Mouse (Mus musculus) kidney, postnatal 10 days (tissue): Measurements from ENCODE around the gene Sdk1.
"Not testable (repeated sequence)": the region's sequence is repeated elsewhere in the genome, so short reads cannot be mapped to it uniquely, and the experiment has no call there.

Experiments used
- DNase-seq: peaks from one replicate; pipeline ENCODE4 v3.0.0; 2021; ENCODE audit warnings: mixed read lengths

Gene Sdk1

DNA sequence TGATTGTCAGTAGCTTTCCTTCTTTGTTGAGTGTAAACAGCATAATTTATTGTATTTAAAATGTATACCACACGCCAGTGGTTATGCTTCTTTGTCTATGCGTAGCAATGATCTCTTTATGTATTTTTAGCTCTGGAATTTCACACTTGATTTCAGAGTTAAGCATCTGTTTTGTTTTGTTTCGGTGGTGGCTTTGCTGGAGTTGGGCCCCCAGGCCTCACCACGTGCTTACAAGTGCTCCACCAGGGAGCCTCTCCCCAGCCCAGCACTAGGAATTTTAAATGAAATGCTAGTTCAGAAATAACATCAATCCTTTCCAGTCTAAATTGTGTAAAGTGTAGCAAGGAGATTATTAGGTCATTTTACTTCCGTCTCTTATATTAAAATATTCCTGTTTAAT is 227.5 kb downstream of the Sdk1 start:
- no peak for DNase-seq

GRCm38 (mm10) chr5:141505281-141505680 is 264.0 kb downstream of the Sdk1 start:
- no peak for DNase-seq

DNA sequence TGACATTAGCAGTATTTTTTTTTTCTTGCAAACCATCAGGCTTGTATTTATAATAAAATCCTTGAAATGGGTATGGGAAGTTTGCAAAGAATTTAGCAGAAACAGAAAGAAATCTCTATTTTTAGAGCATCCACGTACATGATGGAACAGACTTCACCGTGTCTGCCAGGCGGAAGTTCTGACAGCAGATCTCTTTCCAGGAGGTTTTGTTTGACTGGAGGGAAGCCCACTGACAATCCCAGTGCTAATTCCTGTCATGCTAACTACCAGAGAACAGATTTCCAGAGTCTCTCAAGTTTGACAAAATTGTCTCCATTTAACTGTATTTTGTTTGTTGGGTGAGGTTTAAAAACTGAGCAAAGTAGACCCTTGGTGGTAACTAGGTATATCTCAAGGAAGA is 265.1 kb downstream of the Sdk1 start:
- no peak for DNase-seq

GRCm38 (mm10) chr5:141524801-141525715 is 283.8 kb downstream of the Sdk1 start:
- peak; percentile 39 for DNase-seq

GRCm38 (mm10) chr5:141540193-141540592 is 298.9 kb downstream of the Sdk1 start:
- no peak for DNase-seq

DNA sequence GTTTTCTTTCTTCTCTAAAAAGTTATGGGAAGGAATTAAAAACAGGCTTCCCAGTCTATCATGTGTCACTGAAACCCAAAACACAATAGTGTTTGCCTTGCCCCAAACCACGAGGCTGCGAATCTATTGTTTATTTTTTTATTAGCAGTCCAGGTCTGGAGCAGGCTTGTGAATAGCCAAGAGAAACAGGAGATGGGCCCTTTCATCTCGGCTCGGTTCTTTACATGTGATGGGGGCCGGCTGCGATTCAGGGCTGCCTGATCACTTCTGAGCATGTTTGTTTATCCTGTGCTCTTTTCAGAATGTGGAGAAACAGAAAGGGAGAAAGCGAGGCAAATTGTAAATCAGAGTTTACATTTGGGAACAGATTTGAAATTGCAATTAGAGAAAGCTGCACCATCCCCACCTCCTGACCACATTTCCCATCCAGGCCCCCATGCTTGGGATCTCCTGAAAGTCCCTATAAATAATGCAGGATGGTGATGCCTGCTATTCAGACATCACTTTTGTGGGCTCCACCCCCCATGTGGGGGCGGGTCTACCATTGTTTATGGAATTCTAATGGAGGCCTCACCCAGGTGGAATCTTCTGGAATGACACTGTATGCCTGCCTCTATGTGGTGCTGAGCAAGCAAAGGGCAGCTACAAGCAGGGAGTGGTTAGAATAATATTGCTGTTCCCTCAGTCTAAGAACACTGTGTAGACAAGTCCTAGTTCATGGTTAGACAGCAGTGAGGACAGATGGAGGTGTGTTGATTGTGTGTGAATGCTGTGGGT is 301.8 kb downstream of the Sdk1 start:
- no peak for DNase-seq

DNA sequence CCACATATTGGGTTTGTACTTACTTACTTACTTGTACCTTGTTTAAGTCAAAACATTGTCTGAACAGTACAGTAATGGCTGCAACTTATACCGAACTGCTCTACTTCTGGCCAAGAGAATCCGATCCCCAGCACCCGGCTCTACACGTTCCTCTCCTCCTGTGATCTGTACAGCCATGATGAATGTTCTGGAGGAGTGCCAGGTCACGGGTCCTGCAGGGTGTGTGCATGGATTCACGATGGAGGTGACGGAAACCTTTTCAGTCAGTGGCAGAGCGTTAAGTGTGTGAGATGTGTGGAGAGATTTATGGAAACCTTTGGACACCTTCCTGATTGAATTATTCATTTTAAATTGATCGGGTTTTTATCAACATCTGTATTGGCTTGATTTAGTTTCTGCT is 312.2 kb downstream of the Sdk1 start:
- DNase-seq, result no peak

GRCm38 (mm10) chr5:141558731-141559130 is 317.4 kb downstream of the Sdk1 start:
- no peak for DNase-seq

DNA sequence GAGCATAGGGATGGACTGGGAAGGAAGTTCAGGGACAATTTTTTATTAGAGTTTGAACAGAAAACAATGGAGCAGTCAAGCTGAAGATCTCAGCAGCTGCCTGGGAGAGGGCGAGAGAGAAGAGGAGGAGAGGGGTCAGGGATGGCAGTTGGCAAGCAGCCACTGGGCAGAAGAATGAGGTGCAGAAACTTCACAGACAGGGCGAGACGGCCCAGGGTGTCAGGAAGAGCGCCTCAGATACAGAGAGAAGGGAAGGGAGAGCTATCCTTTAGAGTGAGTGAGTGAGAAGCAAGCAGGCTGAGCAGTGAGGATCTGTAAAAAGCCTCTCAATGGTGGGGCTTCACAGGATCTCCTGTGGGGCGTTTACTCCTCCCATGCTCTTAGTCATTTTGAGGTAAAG is 319.0 kb downstream of the Sdk1 start:
- peak; percentile 53 for DNase-seq

- no peak for DNase-seq
Observed at GRCm38 (mm10) chr5:141561989-141562560, 320.8 kb downstream of the Sdk1 start.

GRCm38 (mm10) chr5:141564197-141564596 is 322.9 kb downstream of the Sdk1 start:
- no peak for DNase-seq

DNA sequence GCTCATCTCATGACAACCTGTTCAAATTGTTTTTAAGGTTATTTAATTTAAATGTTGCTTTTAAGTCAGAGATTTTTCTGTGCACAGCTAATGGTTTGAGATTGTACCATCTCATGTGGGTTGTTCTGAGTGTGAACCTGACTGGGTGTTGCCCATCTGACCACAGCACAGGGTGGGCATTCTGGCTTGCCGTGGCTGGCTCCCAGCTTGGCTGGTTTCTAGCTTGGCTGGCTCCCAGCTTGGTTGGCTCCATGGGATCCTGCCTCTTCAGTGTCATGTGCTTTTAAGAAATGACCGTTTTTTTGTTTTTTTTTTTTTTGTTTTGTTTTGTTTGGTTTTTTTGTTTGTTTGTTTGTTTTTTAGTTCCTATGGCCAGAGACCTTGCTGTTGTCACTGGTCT is 326.8 kb downstream of the Sdk1 start:
- DNase-seq, result no peak

DNA sequence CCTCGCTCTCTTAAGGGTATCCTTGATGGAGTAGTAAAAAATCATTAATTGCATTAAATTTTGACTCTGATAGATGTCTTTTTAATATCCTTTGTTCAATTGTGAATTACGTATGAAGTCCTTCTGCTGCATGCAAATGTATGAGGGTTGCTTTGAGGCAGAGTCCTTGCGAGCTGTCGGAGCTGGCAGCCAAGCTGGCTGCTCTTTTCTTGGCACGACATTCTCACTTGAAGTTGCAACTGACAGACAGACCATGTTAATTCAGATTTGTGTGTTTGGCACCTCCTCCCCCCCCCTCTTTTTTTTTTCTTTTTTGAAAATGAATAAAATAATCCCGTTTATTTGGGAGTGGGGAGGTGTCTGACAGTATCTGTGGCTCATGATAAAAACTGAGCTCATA is 329.2 kb downstream of the Sdk1 start:
- no peak for DNase-seq

DNA sequence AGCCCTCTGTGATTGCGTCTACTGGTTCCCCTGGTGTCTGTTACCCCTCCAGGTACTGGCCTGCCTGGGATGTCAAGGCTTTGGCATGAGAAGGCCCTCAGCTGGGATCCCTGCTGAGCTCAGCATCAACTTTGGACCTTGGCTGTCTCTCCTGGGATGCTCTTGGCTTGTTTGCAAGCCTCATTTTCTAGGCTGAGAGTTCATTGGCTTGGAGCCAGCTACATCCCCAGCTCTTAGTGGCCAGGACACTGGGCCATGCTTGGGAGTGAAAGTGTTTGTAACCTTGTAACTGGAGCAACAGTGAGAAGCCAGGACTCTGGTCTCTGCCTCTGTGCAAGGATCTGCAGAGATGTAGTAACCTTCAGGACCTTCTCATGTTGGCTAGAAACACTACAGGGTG is 333.0 kb downstream of the Sdk1 start:
- peak; percentile 87 for DNase-seq

GRCm38 (mm10) chr5:141591246-141591645 is 350.0 kb downstream of the Sdk1 start:
- DNase-seq, result no peak

DNA sequence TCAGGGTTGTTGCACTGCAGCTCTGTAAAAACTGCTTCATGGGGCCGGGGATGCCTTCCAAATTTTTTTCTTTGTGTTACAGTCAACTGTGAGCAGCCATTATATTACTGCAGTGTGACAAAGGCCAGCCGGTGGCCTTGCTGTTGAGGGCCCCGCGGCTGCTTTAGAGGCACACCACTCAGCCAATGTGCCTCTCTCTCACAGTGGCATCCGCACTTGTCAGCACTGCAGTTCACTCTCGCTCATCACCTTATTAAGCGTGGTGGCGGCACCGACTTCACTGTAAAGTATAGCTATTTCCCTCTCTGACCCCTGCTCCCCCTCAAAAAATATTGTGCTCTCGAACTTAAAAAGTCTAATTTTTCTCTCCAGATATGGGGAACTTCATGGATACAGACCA is 371.4 kb downstream of the Sdk1 start:
- DNase-seq, result no peak

GRCm38 (mm10) chr5:141615763-141616162 is 374.5 kb downstream of the Sdk1 start:
- no peak for DNase-seq

- DNase-seq, result no peak
Observed at GRCm38 (mm10) chr5:141617660-141618059, 376.4 kb downstream of the Sdk1 start.

DNA sequence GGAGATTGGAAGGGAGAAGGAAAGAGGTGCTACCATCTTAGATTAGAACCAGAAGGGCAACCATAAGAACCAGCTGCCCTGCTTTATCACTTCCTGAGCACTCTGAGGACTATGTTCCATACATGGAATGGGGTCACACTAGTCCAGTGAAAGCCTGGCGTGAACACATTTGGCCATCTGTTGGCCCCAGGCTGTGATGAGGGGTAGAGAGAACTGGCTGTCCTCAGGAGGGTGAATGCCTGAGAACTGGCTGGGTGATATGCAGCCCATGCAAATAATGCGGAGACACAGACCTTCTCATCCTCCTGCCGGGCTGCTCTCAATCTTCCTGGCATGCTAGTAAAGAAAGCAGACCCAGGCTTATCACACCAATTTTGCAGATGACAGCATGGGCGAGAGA is 384.1 kb downstream of the Sdk1 start:
- no peak for DNase-seq

DNA sequence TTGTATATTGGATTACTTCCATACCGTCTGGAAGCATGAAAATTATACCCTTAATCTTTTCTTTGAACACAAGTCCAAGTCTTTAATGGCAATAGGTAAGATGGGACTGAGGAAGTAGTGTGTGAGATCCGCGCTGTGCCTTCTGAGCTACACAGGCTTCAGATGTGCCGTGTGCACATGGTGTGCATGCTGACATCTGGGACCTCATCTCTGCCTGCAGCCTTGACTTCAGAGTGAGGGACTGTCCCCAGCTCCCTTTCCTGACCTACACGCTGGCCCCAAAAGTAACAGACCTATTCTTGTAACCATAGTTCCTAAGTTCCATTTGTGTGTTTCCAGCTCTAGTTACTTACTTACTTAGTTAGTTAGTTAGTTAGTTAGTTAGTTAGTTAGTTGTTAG is 390.4 kb downstream of the Sdk1 start:
- no peak for DNase-seq

DNA sequence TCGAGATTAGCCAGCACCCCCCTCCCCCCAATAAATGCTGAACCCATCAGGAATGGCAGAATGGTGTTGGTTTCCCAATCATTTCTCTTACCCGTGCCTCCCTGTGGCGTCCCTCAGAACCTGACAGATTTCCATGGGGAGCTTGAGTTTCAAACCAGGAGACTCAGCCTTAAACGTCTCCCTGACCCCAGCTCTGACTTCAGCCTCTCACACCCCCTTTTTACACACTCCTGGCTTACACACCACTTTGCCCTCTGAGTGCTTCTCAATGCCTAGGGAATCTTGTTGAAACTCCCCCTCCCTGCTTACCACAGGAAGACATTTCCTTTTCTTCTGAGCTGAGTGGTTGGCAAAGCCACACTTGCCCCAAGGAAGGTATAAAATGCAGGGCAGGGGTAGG is 392.0 kb downstream of the Sdk1 start:
- no peak for DNase-seq

DNA sequence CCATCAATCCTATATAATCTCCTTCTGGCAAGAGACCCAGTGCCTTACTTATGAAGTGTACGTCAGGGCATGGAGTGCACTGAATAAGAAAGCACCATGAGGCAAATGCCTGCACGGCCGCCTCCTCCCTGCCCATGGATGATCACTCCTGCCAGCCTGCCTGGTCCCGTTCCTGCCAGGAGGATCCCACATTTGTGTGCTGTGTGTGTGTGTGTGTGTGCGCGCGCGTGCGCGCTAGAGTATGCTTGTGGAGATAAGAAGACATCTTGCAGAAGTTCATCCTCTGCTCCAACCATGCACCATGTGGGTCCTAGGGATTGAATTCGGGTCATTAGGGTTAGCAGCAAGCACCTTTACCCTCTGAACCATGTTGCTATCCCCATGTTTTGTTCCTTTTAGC is 395.1 kb downstream of the Sdk1 start:
- DNase-seq, result no peak

DNA sequence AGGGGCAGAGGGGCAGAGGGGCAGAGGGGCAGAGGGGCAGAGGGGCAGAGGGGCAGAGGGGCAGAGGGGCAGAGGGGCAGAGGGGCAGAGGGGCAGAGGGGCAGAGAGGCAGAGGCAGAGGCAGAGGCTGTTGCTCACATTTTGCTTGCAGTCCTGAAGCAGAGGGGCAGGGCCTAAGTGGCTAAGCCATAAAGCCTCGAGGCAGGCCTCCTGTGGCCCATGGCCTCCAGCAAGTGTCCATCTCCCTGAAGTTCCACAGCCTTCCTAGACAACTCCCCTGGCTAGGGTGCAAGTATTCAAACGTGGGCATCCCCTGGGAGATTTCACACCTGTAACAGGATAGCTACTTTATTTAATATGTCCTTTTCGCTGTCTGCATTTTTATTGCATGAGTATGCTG is 395.8 kb downstream of the Sdk1 start:
- not testable (repeated sequence) for DNase-seq

- DNase-seq, result no peak
Observed at GRCm38 (mm10) chr5:141645671-141646070, 404.4 kb downstream of the Sdk1 start.
